Mouse (Mus musculus) embryo, embryonic 11.5 days (tissue): ENCODE data around the gene Ybx2.
"Not testable (repeated sequence)": the region's sequence is repeated elsewhere in the genome, so short reads cannot be mapped to it uniquely, and the experiment has no call there.

ENCODE experiments used
- DNase-seq: peaks from one replicate; pipeline ENCODE4 v3.0.0-alpha.2; 2012; ENCODE audit warnings: low read depth, low spot score

Ybx2 gene

DNA sequence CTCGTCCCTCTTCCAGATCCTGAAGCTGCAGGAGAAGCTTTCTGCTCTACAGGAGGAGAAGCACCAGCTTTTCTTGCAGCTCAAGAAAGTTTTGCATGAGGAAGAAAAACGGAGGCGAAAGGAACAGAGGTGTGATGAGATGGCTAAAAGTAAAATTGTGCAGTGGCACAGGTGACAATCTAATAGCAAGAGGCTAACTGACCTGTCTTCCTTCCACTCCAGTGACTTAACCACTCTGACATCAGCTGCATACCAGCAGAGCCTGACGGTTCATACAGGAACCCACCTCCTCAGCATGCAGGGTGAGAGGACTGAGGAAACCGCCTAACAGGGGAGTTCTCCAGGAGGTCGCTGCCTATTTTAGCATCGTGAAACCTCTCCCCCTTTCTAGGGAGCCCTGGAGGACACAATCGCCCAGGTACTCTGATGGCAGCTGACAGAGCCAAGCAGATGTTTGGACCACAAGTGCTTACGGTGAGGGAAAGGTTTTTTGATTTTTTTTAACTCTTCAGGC is 20.6 kb upstream of the Ybx2 start:
- DNase-seq, result no peak

DNA sequence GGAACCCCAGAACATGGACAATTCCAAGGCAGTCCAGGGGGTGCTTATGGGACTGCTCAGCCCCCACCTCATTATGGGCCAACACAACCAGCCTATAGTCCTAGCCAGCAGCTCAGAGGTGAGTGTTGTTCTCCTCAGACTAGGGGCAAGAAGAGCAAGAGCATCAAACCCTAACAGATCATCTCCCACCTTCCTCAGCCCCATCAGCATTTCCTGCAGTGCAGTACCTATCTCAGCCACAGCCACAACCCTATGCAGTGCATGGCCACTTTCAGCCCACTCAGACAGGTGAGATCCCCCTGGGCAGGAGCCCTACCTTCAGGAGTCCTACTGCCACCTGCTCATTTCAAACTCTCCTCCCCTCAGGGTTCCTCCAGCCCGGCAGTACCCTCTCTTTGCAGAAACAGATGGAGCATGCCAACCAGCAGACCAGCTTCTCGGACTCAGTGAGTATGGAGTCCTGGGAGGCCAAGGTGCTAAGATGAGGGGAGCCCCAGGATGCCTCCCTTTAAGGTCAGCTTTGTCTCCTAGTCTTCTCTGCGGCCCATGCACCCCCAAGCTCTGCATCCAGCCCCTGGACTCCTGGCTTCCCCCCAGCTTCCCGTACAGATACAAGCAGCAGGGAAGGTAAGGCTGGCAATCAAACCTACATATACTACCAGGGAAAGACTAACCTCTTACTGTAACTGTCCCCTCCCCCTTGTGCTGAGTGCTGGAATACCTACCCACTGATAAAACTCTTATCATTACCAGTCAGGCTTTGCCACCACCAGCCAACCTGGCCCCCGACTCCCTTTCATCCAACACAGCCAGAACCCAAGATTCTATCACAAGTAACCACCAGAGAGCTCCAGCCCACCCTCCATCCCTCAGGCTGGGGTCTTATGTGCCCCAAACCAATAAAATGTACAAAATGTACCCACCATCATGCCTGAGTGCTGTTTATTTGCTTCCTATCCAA is 19.6 kb upstream of the Ybx2 start:
- DNase-seq, result no peak

DNA sequence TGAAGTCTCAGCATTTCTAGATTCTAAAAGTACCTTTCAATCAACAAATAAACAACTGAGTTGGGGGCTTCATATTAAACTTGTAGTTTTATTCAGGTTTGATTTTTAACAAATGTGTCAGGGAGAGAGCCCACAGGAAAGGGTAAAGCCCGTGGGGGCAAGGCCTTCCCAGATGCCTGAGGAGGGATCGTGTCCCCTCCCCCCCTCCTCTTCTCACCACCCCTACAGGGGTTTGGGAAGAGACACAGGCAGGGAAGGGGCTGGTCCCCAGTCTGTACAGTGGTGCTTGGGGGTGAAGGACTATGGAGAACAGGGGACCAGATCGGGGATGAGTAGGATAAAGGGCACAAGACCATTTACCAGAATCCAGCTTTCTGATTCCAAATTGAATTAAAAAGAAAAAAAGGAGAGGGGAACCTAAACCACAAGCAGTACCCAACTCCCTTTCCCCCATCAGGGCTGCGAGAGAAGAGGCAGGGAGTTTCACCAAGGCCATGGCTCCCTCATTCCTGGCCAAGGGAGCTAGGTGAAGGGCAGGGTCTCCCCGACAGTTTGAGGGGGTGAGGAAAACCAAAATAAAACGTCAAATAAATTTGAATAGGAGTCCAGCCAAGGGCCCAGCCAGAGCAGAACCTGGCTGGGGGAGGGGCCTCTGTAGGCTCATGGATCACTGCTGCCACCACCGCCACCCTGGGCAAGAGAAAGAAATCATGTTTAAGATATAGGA is 18.8 kb upstream of the Ybx2 start:
- not testable (repeated sequence) for DNase-seq

DNA sequence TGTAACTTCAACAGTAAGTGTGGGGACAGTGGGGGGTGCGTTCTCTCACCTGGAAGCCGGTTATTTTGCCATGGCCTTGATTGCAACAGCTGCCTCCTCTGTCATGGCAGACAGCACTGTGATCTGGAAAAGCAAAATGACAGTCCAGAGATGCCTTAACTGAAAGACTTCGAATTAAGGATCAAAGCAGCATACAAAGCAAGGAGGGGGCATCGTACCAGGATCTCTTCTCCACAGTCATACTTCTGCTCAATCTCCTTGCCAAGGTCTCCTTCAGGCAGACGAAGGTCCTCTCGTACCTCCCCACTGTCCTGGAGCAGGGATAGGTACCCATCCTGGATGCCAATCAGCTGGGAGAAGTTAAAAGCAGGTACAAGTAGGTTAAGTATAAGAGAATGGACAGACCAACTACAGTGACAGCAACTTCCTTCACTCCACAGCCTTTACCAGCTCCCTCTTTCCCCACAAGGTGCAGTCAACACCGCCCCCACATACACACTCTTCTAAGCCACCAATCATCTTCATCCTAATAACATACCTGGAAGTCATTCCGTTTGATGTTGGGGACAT is 18.1 kb upstream of the Ybx2 start:
- no peak for DNase-seq

DNA sequence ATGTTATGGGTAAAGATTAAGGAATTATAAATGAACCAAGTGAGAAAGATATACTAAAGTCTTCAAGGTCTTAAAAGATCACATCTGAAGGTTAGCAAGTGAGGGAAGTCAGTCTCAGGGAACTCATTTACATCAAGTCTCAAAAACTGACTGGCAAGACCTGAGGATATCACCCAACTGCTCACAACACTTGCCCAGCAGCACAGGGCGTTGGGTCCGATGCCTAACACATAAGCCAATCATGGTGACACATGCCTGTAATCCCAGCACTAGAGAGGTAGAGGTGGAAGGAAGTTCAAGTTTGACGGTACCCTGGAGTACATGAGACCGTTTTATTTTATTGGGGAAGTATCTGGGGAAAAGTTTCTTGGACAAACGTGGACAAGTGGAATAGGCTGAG is 17.5 kb upstream of the Ybx2 start:
- DNase-seq, result no peak

DNA sequence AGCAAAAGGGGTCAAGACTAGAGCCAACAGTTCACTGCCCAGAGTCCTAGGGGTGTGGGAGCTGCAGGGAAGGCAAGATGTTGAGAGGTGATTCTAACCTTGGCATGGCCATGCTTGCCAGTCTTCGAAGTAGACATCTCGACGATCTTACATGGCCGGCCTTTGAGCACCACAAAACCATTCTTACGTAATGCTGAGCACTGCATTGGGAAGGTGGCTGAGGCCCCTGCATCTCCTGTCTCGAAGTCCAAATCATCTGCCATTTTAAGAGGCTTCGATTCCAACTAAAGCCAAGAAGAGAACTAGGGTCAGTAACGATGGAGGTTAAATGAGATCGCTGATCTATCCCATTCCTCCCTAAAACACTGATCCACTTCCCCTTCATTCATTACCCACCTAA is 16.5 kb upstream of the Ybx2 start:
- DNase-seq, result no peak

DNA sequence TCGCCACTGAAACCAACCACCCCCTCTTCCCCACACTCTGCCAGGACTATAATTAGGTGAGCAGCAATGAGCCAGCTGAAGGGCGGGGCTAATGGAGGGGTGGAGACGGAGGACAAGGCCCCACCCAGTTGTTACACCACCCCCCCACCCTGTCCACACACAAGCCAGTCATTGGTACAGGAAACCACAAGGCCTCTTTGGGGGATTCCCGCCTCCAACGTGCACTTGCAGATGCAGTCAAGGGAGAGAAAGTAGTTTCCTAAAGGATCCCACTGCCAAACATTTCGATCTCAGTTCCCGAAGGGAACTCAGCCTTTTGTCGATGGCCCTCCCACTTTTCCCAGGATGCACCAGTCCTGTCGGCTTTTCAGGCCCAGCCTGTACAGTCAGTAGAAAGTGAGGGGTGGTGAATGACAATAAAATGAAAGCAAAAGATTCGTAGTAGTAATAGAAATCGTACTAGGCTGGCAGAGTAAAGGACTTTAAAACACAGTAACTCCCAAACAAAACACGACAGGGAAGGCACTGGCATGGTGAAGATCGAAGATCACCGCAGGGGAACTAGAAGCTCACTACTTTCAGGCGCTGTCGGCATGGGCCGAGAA is 15.8 kb upstream of the Ybx2 start:
- DNase-seq, result no peak

DNA sequence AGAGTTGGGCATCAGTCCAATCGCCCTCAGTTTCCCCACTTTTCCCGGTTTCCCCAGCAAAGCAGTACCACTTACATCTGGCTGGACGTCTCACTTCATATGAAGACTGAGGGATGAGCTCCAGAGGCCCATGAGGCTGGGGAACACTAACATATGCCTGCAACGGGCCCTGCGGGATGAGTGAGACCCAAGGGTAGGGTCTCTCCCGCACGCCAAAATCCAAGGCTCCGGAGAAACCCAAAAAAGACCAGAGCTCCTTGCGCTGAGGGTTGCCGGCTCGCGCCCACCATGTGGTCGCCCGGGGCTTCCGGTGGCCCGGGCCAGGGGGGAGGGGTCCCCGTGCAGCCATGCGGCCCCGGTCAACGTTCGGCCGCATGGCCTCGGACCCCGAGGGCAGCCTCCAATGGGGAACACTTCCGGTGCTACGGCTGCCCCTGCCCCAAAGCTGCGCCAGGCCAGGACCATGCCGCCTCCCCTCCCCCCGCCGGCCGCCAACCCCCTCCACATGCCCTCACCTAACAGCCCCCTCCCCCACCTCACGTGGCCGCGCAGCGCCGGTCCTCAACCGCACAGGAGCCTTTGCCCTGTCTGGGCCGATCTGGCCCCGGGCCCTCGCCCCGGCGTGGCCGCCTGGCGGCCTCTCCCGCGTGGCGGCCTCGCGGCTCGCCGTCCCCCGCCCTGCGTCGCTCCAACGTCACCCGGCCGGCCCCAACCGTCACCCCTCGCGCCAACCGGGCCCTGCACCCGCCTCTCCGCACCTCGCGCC is 15.1 kb upstream of the Ybx2 start:
- no peak for DNase-seq

DNA sequence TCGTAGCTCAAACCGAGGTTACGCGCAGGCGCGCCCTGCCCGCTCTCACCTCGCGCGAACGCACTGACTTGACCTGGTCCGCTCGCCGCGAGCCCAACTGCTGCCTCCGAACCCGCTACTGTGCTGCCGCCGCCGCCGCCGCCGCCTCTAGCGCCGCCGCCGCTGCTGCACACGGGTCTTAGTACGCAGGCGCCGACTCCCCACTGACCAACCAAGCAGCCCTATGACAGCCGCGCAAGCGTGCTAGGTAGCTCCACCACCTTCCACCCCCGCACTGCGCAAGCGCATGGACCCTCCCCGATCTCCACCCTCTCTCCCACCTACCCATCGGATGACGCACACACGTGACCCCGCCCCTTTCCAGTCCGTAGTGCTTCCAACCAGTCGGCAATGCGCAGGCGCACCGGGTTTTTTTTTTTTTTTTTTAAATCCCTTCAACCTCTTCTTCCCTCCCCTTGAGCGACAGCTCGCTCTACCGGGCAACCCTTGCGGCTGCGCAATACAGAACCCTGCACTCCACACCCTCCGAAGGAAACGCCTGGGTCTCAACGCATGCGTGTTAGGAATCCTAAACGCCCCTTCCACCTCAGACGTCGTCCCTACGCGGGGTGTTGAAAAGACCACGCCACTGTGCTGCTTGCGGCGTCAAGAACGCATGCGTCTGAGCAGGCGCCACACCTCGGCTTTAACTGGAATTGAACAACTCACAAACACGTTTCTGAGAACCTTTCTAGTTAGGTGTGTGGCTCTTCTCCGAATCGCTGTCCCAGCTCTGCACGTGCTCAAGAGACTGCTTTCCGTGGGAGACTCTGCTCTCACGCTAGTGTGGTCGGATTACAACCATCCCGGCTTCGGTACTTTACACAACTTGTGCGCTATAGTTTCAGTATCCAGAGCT is 14.2 kb upstream of the Ybx2 start, which contains the start of gene Eif5a:
Gene Eif5a, minus strand, starts transcription at position 845 of the 898 bp plus-strand sequence.
- peak; percentile 100 for DNase-seq

DNA sequence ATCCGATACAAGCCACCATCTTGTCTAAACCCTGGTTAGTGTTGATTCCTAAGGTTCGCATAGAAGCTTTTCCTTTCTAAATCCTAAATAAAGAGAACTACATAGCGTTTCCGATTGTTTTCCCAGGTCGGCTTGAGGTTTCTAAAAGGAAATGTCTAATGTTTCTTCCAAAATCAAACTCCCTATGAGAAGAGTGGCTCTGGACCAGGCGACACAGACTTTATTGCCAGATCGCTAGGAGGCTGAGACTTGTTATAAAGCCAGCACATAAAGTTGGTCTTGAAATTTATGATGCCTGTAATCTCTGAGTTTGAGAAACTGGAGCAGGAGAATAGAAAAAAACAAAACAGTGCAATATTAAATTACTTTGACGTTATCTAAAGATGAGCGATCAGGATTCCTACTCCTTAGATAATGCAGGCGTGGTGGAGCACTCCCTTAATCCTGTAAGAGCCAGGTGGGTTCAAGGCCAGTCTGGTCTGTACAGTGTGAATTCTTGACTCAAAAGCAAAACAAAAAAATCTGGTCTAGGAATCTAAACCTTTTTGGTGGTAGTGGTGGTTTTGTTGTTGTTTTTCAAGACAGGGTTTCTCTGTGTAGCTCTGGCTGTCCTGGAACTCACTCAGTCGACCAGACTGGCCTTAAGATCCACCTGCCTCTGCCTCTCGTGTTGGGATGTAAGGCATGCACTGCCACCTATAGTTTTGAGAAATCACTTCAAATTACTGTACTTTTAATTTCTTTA is 13.4 kb upstream of the Ybx2 start:
- DNase-seq, result no peak

DNA sequence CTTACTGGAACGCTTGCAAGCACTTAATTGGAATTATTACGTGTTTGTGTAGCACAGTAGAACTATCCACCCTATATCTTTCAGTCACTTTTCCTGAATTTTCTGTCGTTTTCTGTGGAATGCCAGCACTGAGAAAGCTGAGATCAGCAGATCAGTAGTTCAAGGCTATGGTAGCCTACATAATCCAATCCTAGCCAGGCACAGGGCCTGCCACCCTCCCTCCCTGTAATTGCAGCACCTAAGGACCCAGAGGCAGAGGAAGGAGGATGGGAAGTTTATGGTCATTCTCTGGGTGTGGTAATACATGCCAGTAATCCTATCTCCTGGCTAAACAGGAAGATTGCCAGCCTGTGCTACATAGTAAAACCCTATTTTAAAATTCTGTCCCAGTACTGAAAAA is 12.8 kb upstream of the Ybx2 start:
- no peak for DNase-seq

DNA sequence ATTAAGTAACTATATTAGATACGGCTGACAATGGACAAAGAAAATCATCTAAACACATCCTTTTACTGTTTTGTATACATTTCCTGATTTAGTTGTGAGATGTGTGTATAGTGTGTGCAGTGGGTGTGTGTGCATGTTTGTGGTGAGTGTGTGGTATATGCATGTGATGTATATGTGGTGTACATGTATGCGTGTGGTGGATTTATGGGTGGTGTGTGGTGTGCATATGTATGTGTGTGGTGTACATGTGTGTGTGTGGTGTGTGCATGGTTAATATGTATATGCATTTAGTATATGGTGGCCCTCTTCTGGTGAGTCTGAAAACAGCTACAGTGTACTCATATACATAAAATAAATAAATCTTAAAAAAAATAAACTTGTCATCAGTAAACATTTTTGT is 8.1 kb upstream of the Ybx2 start:
- no peak for DNase-seq

DNA sequence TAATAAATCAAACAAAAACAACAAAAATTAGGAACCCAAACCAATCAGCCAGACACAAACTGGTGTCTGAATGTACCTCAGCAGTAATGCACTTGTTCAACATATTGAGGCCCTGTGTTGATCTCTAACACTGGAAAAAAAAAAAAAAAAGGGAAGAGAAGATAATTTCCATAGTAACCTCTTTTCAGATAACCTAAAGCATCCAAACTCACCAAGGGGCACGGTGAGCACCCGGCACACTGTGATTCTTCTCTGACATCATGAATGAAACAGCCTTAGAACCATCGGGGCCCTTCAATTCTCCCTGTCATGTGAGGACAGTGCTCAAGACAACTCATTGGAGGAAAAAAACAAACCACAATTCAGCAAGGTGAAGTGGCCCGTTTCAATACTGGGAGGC is 5.9 kb upstream of the Ybx2 start:
- DNase-seq, result no peak

DNA sequence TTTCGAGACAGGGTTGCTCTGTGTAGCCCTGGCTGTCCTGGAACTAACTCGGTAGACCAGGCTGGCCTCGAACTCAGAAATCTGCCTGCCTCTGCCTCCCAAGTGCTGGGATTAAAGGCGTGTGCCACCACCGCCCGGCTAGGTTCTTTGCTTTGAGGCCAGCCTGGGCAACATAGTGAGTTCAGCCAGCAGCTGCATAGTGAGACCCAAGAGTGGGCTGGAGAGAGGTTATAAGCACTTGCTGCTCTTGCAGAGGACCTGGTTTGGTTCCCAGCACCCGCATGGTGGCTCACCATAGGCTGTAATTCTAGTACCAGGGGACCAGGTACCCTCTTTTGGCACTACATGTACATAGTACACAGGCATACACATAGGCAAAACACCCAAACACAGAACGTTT is 5.4 kb upstream of the Ybx2 start:
- DNase-seq, result not testable (repeated sequence)

DNA sequence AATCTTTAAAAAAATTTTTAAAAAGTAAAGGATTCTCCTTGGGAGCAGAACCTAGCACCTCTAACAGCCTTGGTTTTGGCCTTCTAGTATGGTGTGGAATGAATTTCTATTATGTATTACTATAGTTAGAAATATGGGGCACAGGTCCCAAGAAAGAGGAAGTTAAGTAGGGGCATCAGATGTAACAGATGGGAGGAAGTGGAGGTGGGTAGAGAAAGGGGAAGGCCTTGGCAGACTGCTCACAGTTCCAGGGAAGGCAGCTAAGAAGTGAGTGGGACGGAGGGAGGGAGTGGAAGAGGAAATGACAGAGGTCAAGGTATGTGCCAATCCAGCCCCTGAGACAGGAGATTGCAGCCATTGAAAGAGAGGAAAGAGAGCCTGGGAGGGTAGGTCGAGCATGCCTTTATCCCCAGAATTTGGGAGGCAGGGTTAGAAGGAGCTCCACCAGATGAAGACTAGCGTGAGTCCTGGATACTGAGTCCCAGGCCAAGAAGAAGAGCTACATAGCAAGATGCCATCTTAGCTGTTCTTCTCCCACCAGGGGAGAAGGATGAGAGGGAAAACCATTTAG is 4.5 kb upstream of the Ybx2 start:
- DNase-seq, result no peak

DNA sequence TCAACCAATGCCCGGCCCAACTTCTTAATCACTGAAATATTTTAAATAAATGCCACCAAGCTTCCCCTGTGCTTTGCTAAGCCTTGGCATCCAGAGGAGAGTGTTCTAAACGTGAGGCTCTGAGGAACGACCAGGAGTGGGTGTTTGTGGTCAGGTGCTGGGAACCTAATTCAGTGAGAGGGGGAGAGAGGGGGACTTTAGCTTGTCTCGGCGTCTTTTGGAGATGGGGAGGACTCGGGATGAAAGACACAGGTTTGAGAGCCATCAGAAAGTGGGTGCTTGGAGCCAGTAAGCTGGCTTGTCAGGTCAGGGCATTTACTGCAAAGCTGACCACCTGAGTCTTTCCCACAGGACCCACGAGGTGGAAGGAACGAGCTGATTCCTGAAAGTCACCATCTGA is 3.8 kb upstream of the Ybx2 start:
- no peak for DNase-seq

DNA sequence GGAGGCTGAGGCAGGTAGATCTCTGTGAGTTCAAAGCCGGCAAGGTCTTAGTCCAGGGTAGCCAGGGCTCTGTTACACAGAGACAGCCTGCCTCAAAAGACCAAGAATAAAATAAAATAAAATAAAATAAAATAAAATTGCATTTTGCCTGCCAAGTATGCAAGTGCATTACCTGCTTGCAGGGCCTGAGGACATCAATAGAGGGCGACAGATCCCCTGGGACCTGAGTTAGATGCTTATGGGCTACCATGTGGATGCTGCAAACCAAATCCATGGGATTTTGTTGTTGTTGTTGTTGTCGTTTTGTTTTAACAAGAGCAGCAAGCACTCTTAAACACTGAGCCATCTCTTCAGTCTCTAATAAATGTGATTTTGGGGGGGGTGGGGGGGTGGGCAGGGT is 3.3 kb upstream of the Ybx2 start:
- DNase-seq, result no peak

DNA sequence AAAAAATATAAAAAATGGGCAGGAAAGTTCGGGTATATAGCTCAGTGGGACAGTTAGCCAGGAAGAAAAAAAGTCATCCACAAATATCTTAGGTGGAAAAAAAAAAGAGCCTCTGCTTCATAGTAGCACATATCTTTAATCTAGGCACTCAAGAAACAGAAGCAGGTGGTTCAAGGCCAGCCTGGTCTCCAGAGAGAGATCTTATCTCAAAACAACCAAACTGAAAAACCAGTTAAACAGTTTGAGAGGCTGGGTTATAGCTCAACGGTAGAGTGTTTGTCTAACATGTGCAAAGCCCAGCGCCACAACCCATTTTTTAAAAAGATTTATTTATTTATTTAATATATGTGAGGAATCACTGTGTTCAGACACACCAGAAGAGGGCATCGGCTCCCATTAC is 2.5 kb upstream of the Ybx2 start:
- no peak for DNase-seq

DNA sequence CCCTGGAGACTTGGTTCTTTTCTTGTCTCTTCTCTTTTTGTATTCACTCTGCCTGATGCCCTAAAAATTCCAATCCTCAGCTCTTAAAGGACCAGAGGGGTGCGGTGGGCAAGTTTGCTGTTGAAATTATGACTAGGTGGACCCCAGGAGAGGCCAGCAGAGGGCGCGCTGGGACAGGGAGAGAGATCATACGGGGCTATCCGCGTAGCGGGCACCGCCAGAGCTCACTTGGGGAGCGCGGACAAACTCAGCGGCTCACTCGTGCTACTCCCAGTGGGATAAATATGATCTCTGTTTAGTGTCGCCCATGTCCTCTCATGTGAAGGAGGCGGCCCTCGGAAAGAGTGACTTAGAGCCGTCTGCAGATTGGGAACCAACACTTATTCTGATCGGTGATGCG is 1.4 kb upstream of the Ybx2 start:
- DNase-seq, result peak; percentile 89
